Mouse (Mus musculus) CD4-positive, CD25-positive, alpha-beta regulatory T cell, adult 4 months (primary cell): Measurements from ENCODE around the gene Adrb1. TPM values are rescaled to one million over a fixed set of nuclear protein-coding genes. Genes with fewer than 3 reads are reported as not detected.

ENCODE experiments used
- ATAC-seq: one replicate; pipeline ENCODE4 v1.8.0; 2017
- polyA plus RNA-seq, 2 experiments: library from polyadenylated mRNA; unstranded; fragments of 100-300 nt; shearing (Covaris generic); gene quantifications; one replicate each; pipeline ENCODE4 v1.2.1; 2017

The Adrb1 gene
- polyA plus RNA-seq, 2 experiments from 2014 or later, result not detected

GRCm38 (mm10) chr19:56703238-56704097, 18.5 kb upstream of the Adrb1 start:
- ATAC-seq, result no peak

GRCm38 (mm10) chr19:56705026-56705675, 16.8 kb upstream of the Adrb1 start:
- ATAC-seq, result no peak

- no peak for ATAC-seq
Measured at GRCm38 (mm10) chr19:56708794-56709193, 13.2 kb upstream of the Adrb1 start.

GRCm38 (mm10) chr19:56710131-56710905, 11.7 kb upstream of the Adrb1 start:
- no peak for ATAC-seq

GRCm38 (mm10) chr19:56713613-56714012, 8.4 kb upstream of the Adrb1 start:
- no peak for ATAC-seq

- no peak for ATAC-seq
Measured at GRCm38 (mm10) chr19:56714661-56715170, 7.3 kb upstream of the Adrb1 start.

- ATAC-seq, result no peak
Measured at GRCm38 (mm10) chr19:56718046-56718445, 4.0 kb upstream of the Adrb1 start.

- no peak for ATAC-seq
Measured at GRCm38 (mm10) chr19:56720882-56721281, 1.1 kb upstream of the Adrb1 start.

- ATAC-seq, result no peak
Measured at GRCm38 (mm10) chr19:56722291-56722707, 300 bp downstream of the Adrb1 start.

GRCm38 (mm10) chr19:56722711-56723330, 822 bp downstream of the Adrb1 start:
- ATAC-seq, result no peak

GRCm38 (mm10) chr19:56723331-56724125, 1.5 kb downstream of the Adrb1 start:
- ATAC-seq, result no peak

- ATAC-seq, result no peak
Measured at GRCm38 (mm10) chr19:56724126-56724597, 2.2 kb downstream of the Adrb1 start.

GRCm38 (mm10) chr19:56727170-56727877, 5.3 kb downstream of the Adrb1 start:
- no peak for ATAC-seq

- ATAC-seq, result no peak
Measured at GRCm38 (mm10) chr19:56734033-56734572, 12.1 kb downstream of the Adrb1 start.

GRCm38 (mm10) chr19:56735747-56736146, 13.7 kb downstream of the Adrb1 start:
- ATAC-seq, result no peak

- ATAC-seq, result no peak
Measured at GRCm38 (mm10) chr19:56736287-56736686, 14.3 kb downstream of the Adrb1 start.

- ATAC-seq, result no peak
Measured at GRCm38 (mm10) chr19:56745061-56745460, 23.1 kb downstream of the Adrb1 start.

- no peak for ATAC-seq
Measured at GRCm38 (mm10) chr19:56745528-56745927, 23.5 kb downstream of the Adrb1 start.

- ATAC-seq, result no peak
Measured at GRCm38 (mm10) chr19:56746618-56747017, 24.6 kb downstream of the Adrb1 start.

- no peak for ATAC-seq
Measured at GRCm38 (mm10) chr19:56747878-56748277, 25.9 kb downstream of the Adrb1 start.
